Mouse (Mus musculus): ENCODE data around the gene Rcc2. TPM values are rescaled to one million over a fixed set of nuclear protein-coding genes. Genes with fewer than 3 reads are reported as not detected.

Rcc2 gene
- 100 to 1,000 TPM in 1 of 2 experiments, 10 to 100 TPM in 1; 69.0 to 120 TPM for polyA plus RNA-seq (2012; fragmentation: generic; extraction: Trizol)

DNA sequence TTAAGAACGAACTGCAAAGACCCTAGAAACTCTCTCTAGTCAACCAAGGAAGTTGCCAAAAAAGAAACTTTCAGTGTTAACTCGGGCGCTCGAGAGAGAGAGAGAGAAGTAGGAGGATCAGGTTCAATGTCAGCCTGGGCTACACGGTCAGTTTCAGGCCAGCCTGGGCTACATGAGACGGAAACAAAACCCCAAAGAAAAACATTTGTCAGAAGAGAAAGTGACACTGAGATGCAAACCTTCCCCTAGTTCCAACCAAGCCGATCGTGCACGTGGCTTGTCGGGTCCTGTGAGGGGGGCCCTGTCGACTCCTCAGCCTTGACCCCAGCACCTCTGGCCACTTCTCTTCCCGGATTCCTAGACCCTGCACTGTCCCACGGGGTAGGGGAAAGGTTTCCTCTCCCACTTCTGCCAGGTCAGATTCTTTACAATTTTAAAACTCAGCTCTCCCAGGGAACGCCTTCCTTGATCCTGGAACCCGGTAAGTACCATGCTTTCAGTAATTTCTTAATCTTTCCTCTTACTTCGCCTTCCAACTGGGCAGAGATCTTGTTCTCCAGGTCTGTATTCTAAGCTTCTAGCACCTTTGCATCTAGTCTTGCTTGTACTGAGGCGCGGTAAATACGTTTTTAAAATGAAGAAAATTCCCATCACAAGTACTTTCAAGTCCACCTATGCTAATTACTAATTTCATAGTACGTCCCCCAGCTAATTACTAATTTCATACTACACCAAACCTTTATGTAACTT is at the start of gene Rcc2:
Rcc2 (plus strand) TSS at position 273 of the 750 bp plus-strand sequence.

DNA sequence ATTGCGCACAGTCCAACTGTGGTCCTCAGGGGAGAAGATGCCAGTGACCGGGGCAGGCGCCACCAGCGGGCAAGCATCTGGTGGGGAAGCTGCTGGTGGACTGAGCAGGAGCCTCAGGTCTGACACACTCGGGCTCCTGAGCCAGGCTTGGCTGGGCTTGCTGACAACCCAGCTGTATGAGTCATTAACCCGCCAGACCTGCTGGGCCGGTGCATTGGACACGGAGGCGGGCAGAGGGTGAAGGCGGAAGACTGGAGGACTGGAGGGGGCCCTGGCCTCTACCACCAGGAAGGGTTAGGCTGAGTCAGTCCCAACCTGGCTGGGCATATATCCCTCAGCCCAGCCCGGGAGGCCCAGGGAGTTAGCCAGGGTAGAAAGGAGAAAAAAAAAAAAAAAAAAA is 34.6 kb upstream of the Rcc2 start, which contains the start of gene Arhgef10l:
Arhgef10l (minus strand) TSS at position 253 of the 400 bp plus-strand sequence.

DNA sequence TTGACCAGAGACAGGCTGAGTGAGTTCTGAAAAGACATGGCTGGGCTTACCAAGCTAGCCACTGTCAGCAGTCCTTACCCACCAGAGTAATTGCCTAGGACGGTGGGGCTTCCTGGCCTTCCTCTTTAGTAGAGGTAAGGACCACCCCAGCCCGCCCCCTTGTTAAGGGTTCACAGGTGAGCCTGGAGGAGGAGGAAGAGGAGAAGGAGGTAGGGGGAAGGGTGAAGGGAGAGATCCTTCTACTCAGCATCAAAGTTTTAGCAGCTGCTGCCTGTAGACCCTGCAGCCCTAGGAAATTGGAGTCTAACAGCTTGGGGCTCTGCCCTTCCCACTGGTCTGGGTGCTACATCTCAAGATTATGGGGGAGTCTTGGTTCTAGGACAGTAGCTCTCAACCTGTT is 42.2 kb downstream of the Rcc2 start, which contains the start of gene Padi6:
Padi6 (minus strand) TSS at position 101 of the 400 bp plus-strand sequence.

Other genes starting within 250 kb of the Rcc2 start
- 10 to 100 TPM in 1 of 2 experiments, 1 to 10 TPM in 1; 5.1 to 23.2 TPM for gene Arhgef10l, start 34.5 kb upstream of the Rcc2 start, polyA plus RNA-seq (2012; fragmentation: generic; extraction: Trizol)
- gene Padi6, start 42.1 kb downstream of the Rcc2 start, polyA plus RNA-seq (2012; fragmentation: generic; extraction: Trizol), result not detected
- gene Padi4, start 73.7 kb downstream of the Rcc2 start, polyA plus RNA-seq (2012; fragmentation: generic; extraction: Trizol), result under 1 TPM; 0.04 to 0.05 TPM
- gene Padi3, start 110.1 kb downstream of the Rcc2 start, polyA plus RNA-seq (2012; fragmentation: generic; extraction: Trizol), result under 1 TPM; 0.06 to 0.22 TPM
- gene Padi1, start 145.2 kb downstream of the Rcc2 start, polyA plus RNA-seq (2012; fragmentation: generic; extraction: Trizol), result under 1 TPM in 1 of 2 experiments, not detected in 1; 0.01 TPM
- under 1 TPM; 0.27 to 0.33 TPM for gene Padi2, start 205.8 kb downstream of the Rcc2 start, polyA plus RNA-seq (2012; fragmentation: generic; extraction: Trizol)